Mouse (Mus musculus) limb, embryonic 11.5 days (tissue): ENCODE data around the gene Sema4d. TPM values are rescaled to one million over a fixed set of nuclear protein-coding genes. Genes with fewer than 3 reads are reported as not detected.

Experiments
- ATAC-seq: fragments of 200-750 bp; cut with Nextera tagmentation; 2 replicates; pipeline ENCODE4 v1.8.0; 2017; ENCODE audit warnings: low read depth; ENCODE audit not compliant: insufficient number of reproducible peaks, low FRiP score, low TSS enrichment
- DNase-seq: peaks from one replicate; pipeline ENCODE4 v3.0.0-alpha.2; 2015; ENCODE audit warnings: low spot score
- H3K27ac ChIP-seq: fragments of 300-500 bp; sonication (generic); replicated peaks from 2 replicates; pipeline ENCODE4 v1.5.1; 2014; ENCODE audit warnings: low read depth, mild to moderate bottlenecking, low read length
- H3K27me3 ChIP-seq: fragments of 300-500 bp; sonication (generic); 2 replicates; pipeline ENCODE4 v1.6.1; 2014; ENCODE audit warnings: mild to moderate bottlenecking, low read length, mixed read lengths; ENCODE audit not compliant: control insufficient read depth, insufficient read depth
- H3K36me3 ChIP-seq: fragments of 300-500 bp; sonication (generic); 2 replicates; pipeline ENCODE4 v1.6.1; 2014; ENCODE audit warnings: mild to moderate bottlenecking, low read length, moderate library complexity, mixed read lengths; ENCODE audit not compliant: control insufficient read depth, insufficient read depth
- H3K4me1 ChIP-seq: fragments of 300-500 bp; sonication (generic); 2 replicates; pipeline ENCODE4 v1.6.1; 2014; ENCODE audit warnings: low read length, mixed read lengths; ENCODE audit not compliant: control insufficient read depth, insufficient read depth
- H3K4me2 ChIP-seq: fragments of 300-500 bp; sonication (generic); 2 replicates; pipeline ENCODE4 v1.6.1; 2014; ENCODE audit warnings: low read depth, mild to moderate bottlenecking, moderate library complexity; ENCODE audit not compliant: severe bottlenecking
- H3K4me3 ChIP-seq: fragments of 300-500 bp; sonication (generic); 2 replicates; pipeline ENCODE4 v1.5.1; 2014; ENCODE audit warnings: low read depth, low read length
- H3K9ac ChIP-seq: fragments of 300-500 bp; sonication (generic); 2 replicates; pipeline ENCODE4 v1.6.1; 2014; ENCODE audit warnings: mild to moderate bottlenecking, low read length
- H3K9me3 ChIP-seq: fragments of 300-500 bp; sonication (generic); 2 replicates; pipeline ENCODE4 v1.6.1; 2016; ENCODE audit warnings: low read length; ENCODE audit not compliant: control insufficient read depth
- WGBS: fragments of 180-500 bp; shearing (Covaris S2); extraction: QIAGEN DNeasy Blood & Tissue Kit; methylation state at CpG from one replicate; pipeline ENCODE4 v1.1.7; 2014; 5-methylcytosine and 5-hydroxymethylcytosine counted together
- microRNA-seq: library from miRNA; unstranded; fragments of <30 nt; microRNA quantifications from one replicate; pipeline ENCODE4, GENCODE M21; 2016
- polyA plus RNA-seq: library from polyadenylated mRNA; unstranded; fragments of >200 nt; fragmentation: Nextera tagmentation; extraction: Ambion mirVana; gene quantifications from 2 replicates; pipeline ENCODE4 v1.2.1, GENCODE M21; 2014

Gene Sema4d
- polyA plus RNA-seq, 1 experiment from 2014 or later = 5.3 TPM

DNA sequence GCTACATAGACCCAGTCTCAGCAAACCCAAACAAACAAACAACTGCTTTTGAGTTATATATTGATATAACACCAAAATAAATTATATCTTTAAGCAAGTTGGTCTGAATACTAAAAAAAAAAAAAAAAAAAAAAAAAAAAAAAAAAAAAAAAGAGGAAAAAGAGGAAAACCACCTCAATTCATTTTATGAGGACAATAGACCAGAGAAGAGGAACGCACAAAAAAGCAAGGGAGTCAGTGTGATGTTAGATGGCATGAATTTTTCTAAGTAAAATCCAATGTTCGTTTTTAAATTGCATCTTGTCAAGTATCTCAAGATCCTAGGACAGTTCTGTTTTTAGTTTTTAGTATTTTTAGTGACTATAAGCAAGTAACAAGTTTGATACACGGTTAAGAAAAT is 152.1 kb downstream of the Sema4d start:
- 92% methylated on average over 3 of the region's 3 CpGs for WGBS
- DNase-seq = no peak
- H3K9me3 ChIP-seq = no peaks in the 10 kb centered on the region

DNA sequence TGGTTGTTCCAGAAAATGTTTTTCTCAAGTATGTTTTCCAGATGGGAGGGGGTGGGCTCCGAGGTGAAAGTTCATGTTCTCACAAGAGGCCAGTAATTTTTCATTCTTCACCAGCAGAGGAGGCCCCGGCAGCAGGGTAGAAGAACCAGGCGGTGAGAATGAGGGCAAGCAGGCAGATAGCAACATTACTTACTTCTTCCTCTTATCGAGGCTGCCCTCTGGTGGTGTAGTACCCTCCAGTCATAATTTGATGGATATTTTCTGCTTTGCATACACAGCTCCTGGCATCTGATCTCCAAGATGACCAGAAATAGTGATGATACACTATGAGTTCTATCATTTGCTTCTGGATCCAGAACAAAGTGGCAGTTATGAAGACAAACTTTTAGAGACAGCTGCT is 154.6 kb downstream of the Sema4d start:
- no peaks in the 10 kb centered on the region for H3K36me3 ChIP-seq
- no peak overlapping the region for H3K9ac ChIP-seq
- H3K4me1 ChIP-seq = no peaks in the 10 kb centered on the region
- DNase-seq (no peak), ATAC-seq (no peak)
- H3K27ac ChIP-seq = no peak overlapping the region
- no peaks in the 10 kb centered on the region for H3K9me3 ChIP-seq
- 90% methylated on average over 4 of the region's 4 CpGs for WGBS
- H3K27me3 ChIP-seq = no peaks in the 10 kb centered on the region
- H3K4me2 ChIP-seq = no peak overlapping the region
- H3K4me3 ChIP-seq = no peak overlapping the region

More for the DNA sequence above, 152.1 kb downstream of the Sema4d start:
- Histone ChIP-seq H3K4me2 (no peak overlapping the region), H3K27me3 (no peaks in the 10 kb centered on the region), H3K27ac (no peak overlapping the region), H3K4me3 (no peak overlapping the region), H3K9ac (no peak overlapping the region), H3K4me1 (no peaks in the 10 kb centered on the region), H3K36me3 (no peaks in the 10 kb centered on the region)
- ATAC-seq = no peak

Small RNA genes within 50 kb of the gene (microRNA-seq; reads per million reads assigned to microRNA genes)
- not detected for gene Gm23566

Other genes starting within 250 kb of the Sema4d start
- 0.32 and 0.50 TPM in 2 replicates for gene Shc3, start 224.3 kb downstream of the Sema4d start, polyA plus RNA-seq
- 464 and 467 TPM in 2 replicates for gene Cks2, start 148.5 kb downstream of the Sema4d start, polyA plus RNA-seq
- 18.8 and 23.2 TPM in 2 replicates for gene Secisbp2, start 142.1 kb downstream of the Sema4d start, polyA plus RNA-seq
- 20.5 and 20.7 TPM in 2 replicates for gene Gadd45g, start 52.9 kb upstream of the Sema4d start, polyA plus RNA-seq